23 mouse cellular contexts compared by ENCODE assay signal in the genomic region with DNA sequence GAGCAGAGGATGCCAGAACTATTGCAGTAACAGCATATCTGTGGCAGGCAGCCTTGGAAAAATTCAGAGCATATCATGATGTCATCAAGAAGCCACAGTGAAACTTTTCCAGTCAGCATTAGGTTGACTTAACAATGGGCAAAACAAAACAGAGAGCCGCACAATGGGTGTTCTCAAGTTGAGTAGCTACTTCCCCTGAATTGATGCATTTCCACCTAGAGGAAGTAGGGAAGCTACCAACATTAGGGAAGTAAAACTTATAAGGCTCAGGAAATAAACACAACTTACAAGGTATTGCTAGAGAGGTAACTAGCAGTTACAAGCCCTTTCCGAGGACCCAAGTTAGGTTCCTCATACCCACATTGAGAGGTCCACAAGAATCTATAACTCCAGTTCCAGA.
"Had no signal": no experiment of that assay in that cellular context is flagged by ENCODE, and none has a peak within 500 bp of the region (broad histone marks: within the 10 kb centered on the region; RNA-seq: fewer than 3 reads in every experiment).

No protein-coding gene starts in this region.

- H3K4me3 ChIP-seq: limb, embryonic 12.5 days; limb, embryonic 15.5 days; lung, embryonic 15.5 days; midbrain, embryonic 12.5 days; midbrain, embryonic 15.5 days; neural tube, embryonic 12.5 days; neural tube, embryonic 15.5 days had no signal

- H3K9ac ChIP-seq: limb, embryonic 12.5 days; limb, embryonic 15.5 days; liver, embryonic 14.5 days; lung, embryonic 15.5 days; midbrain, embryonic 12.5 days; midbrain, embryonic 15.5 days; neural tube, embryonic 12.5 days; neural tube, embryonic 15.5 days had no signal

- DNase-seq: kidney, adult 18-20 months; kidney, adult 9 months; kidney, postnatal 14 days; kidney, postnatal 4 days; left cerebral cortex, postnatal 4 days; lung, adult 18-20 months; lung, postnatal 14 days; right cerebral cortex, adult 18-20 months; right cerebral cortex, postnatal 14 days; right cerebral cortex, postnatal 4 days; thymus, adult 2 months; thymus, postnatal 14 days; thymus, postnatal 4 days had no signal

- H3K27ac ChIP-seq: limb, embryonic 12.5 days; limb, embryonic 15.5 days; liver, embryonic 14.5 days; lung, embryonic 15.5 days; macrophage; midbrain, embryonic 12.5 days; midbrain, embryonic 15.5 days; neural tube, embryonic 12.5 days; neural tube, embryonic 15.5 days; stomach, postnatal 0 days had no signal

- H3K9me3 ChIP-seq: limb, embryonic 15.5 days; midbrain, embryonic 15.5 days; neural tube, embryonic 15.5 days had no signal

- H3K4me1 ChIP-seq: limb, embryonic 12.5 days; neural tube, embryonic 12.5 days had no signal

- H3K4me2 ChIP-seq: limb, embryonic 12.5 days; limb, embryonic 15.5 days; lung, embryonic 15.5 days; midbrain, embryonic 12.5 days; midbrain, embryonic 15.5 days; neural tube, embryonic 12.5 days; neural tube, embryonic 15.5 days had no signal

- H3K27me3 ChIP-seq: limb, embryonic 12.5 days; limb, embryonic 15.5 days; lung, embryonic 15.5 days; midbrain, embryonic 12.5 days; midbrain, embryonic 15.5 days; neural tube, embryonic 12.5 days; neural tube, embryonic 15.5 days had no signal

- ATAC-seq: midbrain, embryonic 15.5 days had no signal
